Mouse (Mus musculus) layer of hippocampus, adult 6 months (tissue): ENCODE results near the gene Cpeb3. TPM values are rescaled to one million over a fixed set of nuclear protein-coding genes. Genes with fewer than 3 reads are reported as not detected.

ENCODE experiments used
- long read RNA-seq, 2 experiments: library from polyadenylated mRNA; unstranded; transcript quantifications; one replicate each; pipeline ENCODE4 v2.0.0; 2019 to 2020
- polyA plus RNA-seq: library from polyadenylated mRNA; unstranded; fragments of <200 nt; fragmentation: Nextera tagmentation; gene quantifications from 2 replicates; pipeline ENCODE4 v1.2.3, GENCODE M21; 2021

Gene Cpeb3
- polyA plus RNA-seq, result 11.2 and 18.8 TPM in 2 replicates
- long read RNA-seq, experiment 1, full-length matches to known transcripts, result 1 of 17 reads
- long read RNA-seq, experiment 1, partial matches to known transcripts, result 1 of 17 reads
- long read RNA-seq, experiment 1, other reads (novel, unspliced or antisense), result 15 of 17 reads
- long read RNA-seq, experiment 2, partial matches to known transcripts, result 4 of 41 reads
- long read RNA-seq, experiment 2, other reads (novel, unspliced or antisense), result 36 of 41 reads

DNA sequence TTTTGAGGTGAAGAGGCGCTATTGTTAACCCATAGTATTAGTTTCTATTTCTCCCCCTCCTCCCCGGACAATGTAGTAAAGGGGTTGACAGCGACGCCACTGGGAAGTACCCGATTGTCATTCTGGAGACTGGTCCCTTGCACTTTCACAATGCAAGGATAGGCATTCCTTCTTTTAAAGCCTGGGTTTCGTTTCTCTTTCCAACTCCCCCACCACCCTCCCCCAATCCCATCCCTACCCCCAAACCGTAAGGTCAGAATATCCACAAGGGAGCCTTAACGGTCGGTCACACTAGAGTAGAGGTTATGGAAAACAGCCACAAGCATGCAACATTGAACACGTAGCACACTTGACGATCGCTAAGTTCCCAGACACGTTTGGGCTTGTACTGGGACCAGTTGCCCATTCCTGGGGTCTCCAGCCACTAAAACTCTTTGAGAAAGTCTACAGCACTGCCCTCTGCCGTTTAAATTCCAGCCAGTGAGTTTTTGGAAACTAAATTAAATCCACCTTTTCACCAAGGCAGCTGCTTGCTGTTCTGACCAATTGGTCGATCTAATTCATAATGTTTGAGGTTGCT, at the start of gene Cpeb3:
TSS of gene Cpeb3 (minus strand) at position 426 of the 580 bp plus-strand sequence.

DNA sequence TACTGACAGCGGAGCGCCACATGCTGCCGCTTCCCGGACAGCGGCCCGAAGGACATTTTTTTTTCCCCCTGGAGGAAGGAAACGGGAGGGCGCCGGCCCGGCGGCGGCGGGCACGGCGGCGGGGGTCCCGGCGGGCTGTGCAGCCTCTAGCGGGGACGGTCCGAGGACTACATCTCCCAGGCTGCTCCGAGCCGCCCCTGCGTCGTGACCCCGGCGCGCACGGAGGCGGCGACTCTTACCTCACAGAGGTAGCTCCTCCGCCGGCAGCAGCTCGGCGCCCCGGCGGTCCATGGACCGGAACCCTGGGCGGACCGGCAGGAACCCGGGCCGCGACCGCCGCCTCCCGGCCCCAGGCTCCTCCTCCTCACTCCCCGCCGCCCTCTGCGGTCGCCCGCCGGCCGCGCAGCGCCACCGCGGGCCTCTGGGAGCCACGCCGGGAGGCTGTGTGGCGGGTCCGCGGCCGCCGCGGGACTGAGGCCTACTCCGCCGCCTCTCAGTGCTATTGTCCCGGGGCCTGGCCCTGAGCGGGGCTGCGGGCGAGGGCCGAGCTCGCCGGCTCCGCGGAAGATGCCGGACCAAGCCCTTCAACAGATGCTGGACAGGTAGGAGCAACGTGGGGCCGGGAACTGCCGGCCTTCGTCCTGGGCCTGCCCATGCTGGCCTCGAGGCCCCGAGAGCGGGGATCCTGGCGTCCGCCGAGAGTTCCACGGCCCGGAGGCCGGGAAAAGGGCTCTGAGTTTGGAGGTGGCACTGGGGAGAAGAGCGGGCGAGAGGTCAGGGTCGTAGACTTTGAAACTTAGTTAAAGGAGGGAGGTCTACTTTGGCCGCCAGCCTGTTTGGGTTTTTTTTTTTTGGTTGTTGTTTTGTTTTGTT, 862 bp downstream of the Cpeb3 start, which contains the start of gene March5:
TSS of gene March5 (plus strand) at position 241 of the 873 bp plus-strand sequence.

Other genes with a start within 250 kb of the Cpeb3 start
- gene March5, start 1.1 kb downstream of the Cpeb3 start, polyA plus RNA-seq, result 25.5 and 26.1 TPM in 2 replicates
- 23.6 and 34.5 TPM in 2 replicates for gene Ide, start 129.3 kb upstream of the Cpeb3 start, polyA plus RNA-seq
- gene Kif11, start 167.8 kb upstream of the Cpeb3 start, polyA plus RNA-seq, result 0.15 and 0.39 TPM in 2 replicates
- gene Hhex, start 226.2 kb upstream of the Cpeb3 start, polyA plus RNA-seq, result 1.3 and 1.5 TPM in 2 replicates